Mouse (Mus musculus): ENCODE results near the gene Syn1.
A peak's percentile ranks its signal among the peaks of the same experiment; 100 is the strongest.

Gene Syn1

GRCm38 (mm10) chrX:20920844-20921364, at the start of gene Syn1:
TSS of gene Syn1 (minus strand) at chrX:20921004.
- peak; percentile 60 to 78 for DNase-seq (ENCODE audit: low spot score in 2 of 2)

- peak; percentile 66 to 83 for DNase-seq (ENCODE audit: low spot score in 2 of 2)
Observed at GRCm38 (mm10) chrX:20961477-20962378, 40.9 kb upstream of the Syn1 start, which contains the start of gene Uxt. TSS of gene Uxt (minus strand) at chrX:20962017.

- peak; percentile 36 to 66 for DNase-seq (ENCODE audit: low spot score in 2 of 2)
Observed at GRCm38 (mm10) chrX:20950191-20950880, 29.5 kb upstream of the Syn1 start, which contains the start of gene Elk1. TSS of gene Elk1 (minus strand) at chrX:20950608.

GRCm38 (mm10) chrX:20946055-20946454, 25.3 kb upstream of the Syn1 start:
- peak; percentile 22 to 44 for DNase-seq (ENCODE audit: low spot score in 2 of 2)

- no peak for DNase-seq (ENCODE audit: low spot score in 2 of 2)
Observed at GRCm38 (mm10) chrX:20931963-20932362, 11.2 kb upstream of the Syn1 start.

GRCm38 (mm10) chrX:20931364-20931763, 10.6 kb upstream of the Syn1 start, which contains the start of gene Cfp:
TSS of gene Cfp (minus strand) at chrX:20931555.
- DNase-seq (ENCODE audit: low spot score in 2 of 2), result no peak

- no peak for DNase-seq (ENCODE audit: low spot score in 2 of 2)
Observed at GRCm38 (mm10) chrX:20929859-20930258, 9.1 kb upstream of the Syn1 start.

- no peak for DNase-seq (ENCODE audit: low spot score in 2 of 2)
Observed at GRCm38 (mm10) chrX:20924976-20925375, 4.2 kb upstream of the Syn1 start.

GRCm38 (mm10) chrX:20923506-20923905, 2.7 kb upstream of the Syn1 start:
- DNase-seq (ENCODE audit: low spot score in 2 of 2), result no peak

GRCm38 (mm10) chrX:20921366-20921765, 562 bp upstream of the Syn1 start:
- DNase-seq (ENCODE audit: low spot score in 2 of 2), result no peak

GRCm38 (mm10) chrX:20920249-20920843, 458 bp downstream of the Syn1 start:
- DNase-seq (ENCODE audit: low spot score in 2 of 2), result no peak

GRCm38 (mm10) chrX:20915075-20915474, 5.7 kb downstream of the Syn1 start:
- DNase-seq (ENCODE audit: low spot score in 2 of 2), result no peak

- no peak for DNase-seq (ENCODE audit: low spot score in 2 of 2)
Observed at GRCm38 (mm10) chrX:20913726-20914125, 7.1 kb downstream of the Syn1 start.

GRCm38 (mm10) chrX:20910074-20910473, 10.7 kb downstream of the Syn1 start:
- no peak for DNase-seq (ENCODE audit: low spot score in 2 of 2)

- no peak for DNase-seq (ENCODE audit: low spot score in 2 of 2)
Observed at GRCm38 (mm10) chrX:20875241-20875640, 45.6 kb downstream of the Syn1 start.

- no peak for DNase-seq (ENCODE audit: low spot score in 2 of 2)
Observed at GRCm38 (mm10) chrX:20872928-20873500, 47.8 kb downstream of the Syn1 start.

- no peak for DNase-seq (ENCODE audit: low spot score in 2 of 2)
Observed at GRCm38 (mm10) chrX:20869962-20870513, 50.8 kb downstream of the Syn1 start, which contains the start of gene Timp1. TSS of gene Timp1 (plus strand) at chrX:20870166.

- DNase-seq (ENCODE audit: low spot score in 2 of 2), result no peak
Observed at GRCm38 (mm10) chrX:20869203-20869602, 51.6 kb downstream of the Syn1 start.

GRCm38 (mm10) chrX:20868091-20868490, 52.7 kb downstream of the Syn1 start:
- no peak for DNase-seq (ENCODE audit: low spot score in 2 of 2)

- no peak for DNase-seq (ENCODE audit: low spot score in 2 of 2)
Observed at GRCm38 (mm10) chrX:20863161-20864101, 57.4 kb downstream of the Syn1 start.

All from cerebellum, postnatal 4 days (tissue).